Mouse (Mus musculus): Measurements from ENCODE around the gene Tmem175. TPM values are rescaled to one million over a fixed set of nuclear protein-coding genes. Genes with fewer than 3 reads are reported as not detected.

Tmem175 gene
- total RNA-seq (2012; rRNA removed) (15.5 and 20.3 TPM in 2 replicates), total RNA-seq (2014; rRNA removed) (18.3 and 25.4 TPM in 2 replicates), polyA plus RNA-seq (2012; ENCODE audit: insufficient read length, low read depth) (20.0 and 21.4 TPM in 2 replicates)

- DNase-seq (ENCODE audit: extremely low read depth): peak; percentile 94
- Histone ChIP-seq H3K4me3 (replicated peaks in 1 of 3; ENCODE audit: low read depth in 2 of 3, low read length in 2 of 3, poor library complexity in 1 of 3) (peak within 1 kb of the TSS; percentile 85 to 98 (median 94)), H3K9me3 (replicated peaks; ENCODE audit: low read length) (no peaks in the 10 kb centered on the region), H3K36me3 (replicated peaks in 1 of 2; ENCODE audit: control insufficient read depth in 1 of 2, insufficient read depth in 1 of 2, low read length in 1 of 2) (peaks cover 0 to 11% of the 10 kb centered on the region in 2 experiments), H3K27me3 (replicated peaks) (no peaks in the 10 kb centered on the region), H3K27ac (ENCODE audit: insufficient read depth, low read depth) (peak within 1 kb of the TSS; percentile 32), H3K9ac (ENCODE audit: insufficient read depth, low read depth) (peak within 1 kb of the TSS; percentile 92), H3K4me1 (ENCODE audit: control insufficient read depth in 1 of 2, insufficient read depth in 2 of 2) (peaks cover 10 to 33% of the 10 kb centered on the region in 2 experiments; a peak in 3 of 4 replicates), H3K4me2 (ENCODE audit: insufficient read depth, low read depth, poor library complexity, severe bottlenecking) (peak within 1 kb of the TSS; percentile 80), H3K79me2 (replicated peaks; ENCODE audit: control insufficient read depth, extremely low read depth, insufficient read depth, poor library complexity, severe bottlenecking) (peaks cover 39% of the 10 kb centered on the region)
- in situ Hi-C loops (cut with MboI; ENCODE audit: low pct_ligation_motif_present, low pct_unique_long_range_greater_than_20kb, low sequenced_read_pairs) (no loop called here), dilution Hi-C loops (cut with MboI; ENCODE audit: extremely low pct_ligation_motif_present, extremely low pct_unique_long_range_greater_than_20kb, low sequenced_read_pairs) (no loop called here)
- peak; percentile 64; the same call in 1 of the 2 replicates for TF ChIP-seq TBP (conservative IDR thresholded peaks at IDR 0.05; ENCODE audit: low read depth, low read length)
- no peak for TF ChIP-seq PAX5 (IDR thresholded peaks at IDR 0.05; ENCODE audit: low read length)
- TF ChIP-seq SIN3A (IDR thresholded peaks at IDR 0.05; ENCODE audit: low read length): peak; percentile 1; the same call in 1 of the 2 replicates
- peak; percentile 55; the same call in 1 of the 2 replicates for TF ChIP-seq MAZ (IDR thresholded peaks at IDR 0.05; ENCODE audit: low read depth, low read length)
- TF ChIP-seq MAX (IDR thresholded peaks at IDR 0.05; ENCODE audit: low read length): peak; percentile 47; the same call in 1 of the 2 replicates
- no peak for TF ChIP-seq RAD21 (IDR thresholded peaks at IDR 0.05; ENCODE audit: low read depth, low read length)
- no peak for TF ChIP-seq SMC3 (IDR thresholded peaks at IDR 0.05; ENCODE audit: low read depth, low read length)
- TF ChIP-seq TCF12 (IDR thresholded peaks at IDR 0.05; ENCODE audit: low read depth, low read length): peak; percentile 92
- no peak for TF ChIP-seq CTCF (conservative IDR thresholded peaks at IDR 0.05 in 1 of 2, IDR thresholded peaks at IDR 0.05 in 1 of 2; ENCODE audit: low read depth in 2 of 2, low read length in 2 of 2)
- peak; percentile 99 for TF ChIP-seq NRF1 (IDR thresholded peaks at IDR 0.05; ENCODE audit: low read depth, low read length)
- TF ChIP-seq USF1 (IDR thresholded peaks at IDR 0.05; ENCODE audit: low read depth, low read length): no peak
- TF ChIP-seq GABPA (IDR thresholded peaks at IDR 0.05; ENCODE audit: insufficient replicate concordance, low read depth, low read length): no peak; the same call in 1 of the 2 replicates
- TF ChIP-seq MEF2A (IDR thresholded peaks at IDR 0.05; ENCODE audit: borderline replicate concordance, low read depth, low read length): peak; percentile 61; the same call in 1 of the 2 replicates
- TF ChIP-seq ZNF384 (IDR thresholded peaks at IDR 0.05; ENCODE audit: low read depth, low read length): no peak
- TF ChIP-seq MAFK (IDR thresholded peaks at IDR 0.05; ENCODE audit: insufficient replicate concordance, low read length): peak; percentile 88
- peak; percentile 66; the same call in 1 of the 2 replicates for TF ChIP-seq POLR2AphosphoS2 (IDR thresholded peaks at IDR 0.05; ENCODE audit: low read depth, low read length)
- peak; percentile 74 for TF ChIP-seq HCFC1 (IDR thresholded peaks at IDR 0.05; ENCODE audit: low read depth, low read length)
- TF ChIP-seq E2F4 (IDR thresholded peaks at IDR 0.05; ENCODE audit: insufficient replicate concordance, low read depth, low read length): no peak
- TF ChIP-seq USF2 (conservative IDR thresholded peaks at IDR 0.05; ENCODE audit: low read depth, low read length): no peak
- peak; percentile 84 for TF ChIP-seq MXI1 (IDR thresholded peaks at IDR 0.05; ENCODE audit: low read depth, low read length)
- peak; percentile 99 for TF ChIP-seq POLR2A (IDR thresholded peaks at IDR 0.05; ENCODE audit: low read depth, low read length)
- TF ChIP-seq CHD1 (IDR thresholded peaks at IDR 0.05; ENCODE audit: low read depth, low read length): no peak
- no peak for TF ChIP-seq JUN (IDR thresholded peaks at IDR 0.05; ENCODE audit: insufficient read depth, low read depth, low read length)
- no peak for TF ChIP-seq EP300 (IDR thresholded peaks at IDR 0.05; ENCODE audit: low read length)
- TF ChIP-seq NELFE (IDR thresholded peaks at IDR 0.05; ENCODE audit: low read depth, low read length): peak; percentile 98
- no peak for TF ChIP-seq IRF4 (IDR thresholded peaks at IDR 0.05; ENCODE audit: low read depth, low read length)
- no peak for TF ChIP-seq ZC3H11A (IDR thresholded peaks at IDR 0.05; ENCODE audit: low read depth, low read length)
- TF ChIP-seq JUND (conservative IDR thresholded peaks at IDR 0.05; ENCODE audit: low read depth, low read length): no peak
- TF ChIP-seq UBTF (IDR thresholded peaks at IDR 0.05; ENCODE audit: low read depth, low read length): 0 out of 2 replicates have a peak, but pooled peaks have one; percentile 72
- TF ChIP-seq ETS1 (conservative IDR thresholded peaks at IDR 0.05; ENCODE audit: low read depth, low read length): peak; percentile 34; the same call in 1 of the 2 replicates
- no peak for TF ChIP-seq MYC (IDR thresholded peaks at IDR 0.05; ENCODE audit: low read depth, low read length)
- no peak for TF ChIP-seq CHD2 (IDR thresholded peaks at IDR 0.05; ENCODE audit: low read length)
- TF ChIP-seq ZMIZ1 (IDR thresholded peaks at IDR 0.05; ENCODE audit: low read depth, low read length): peak; percentile 92
- TF ChIP-seq ZKSCAN1 (IDR thresholded peaks at IDR 0.05; ENCODE audit: borderline replicate concordance, low read depth, low read length): no peak
- peak; percentile 57; the same call in 1 of the 2 replicates for TF ChIP-seq KAT2A (IDR thresholded peaks at IDR 0.05; ENCODE audit: insufficient replicate concordance, low read length)
- no peak for TF ChIP-seq BHLHE40 (IDR thresholded peaks at IDR 0.05; ENCODE audit: low read depth, low read length)
- TF ChIP-seq ELF1 (IDR thresholded peaks at IDR 0.05; ENCODE audit: low read depth, low read length): peak; percentile 96
- no peak for TF ChIP-seq RCOR1 (conservative IDR thresholded peaks at IDR 0.05; ENCODE audit: low read depth, low read length)
These were observed at the start of gene Tmem175, which contains the start of gene Gak for GRCm38 (mm10) chr5:108629634-108630483. Tmem175 (plus strand) TSS chr5:108629770. Gak (minus strand) TSS chr5:108629755.

Data from CH12.LX (cell line).